Mouse (Mus musculus) ES-E14 (cell line): ENCODE measurements around the gene Vav3.

Experiments used
- CHD2 ChIP-seq: IDR thresholded peaks from 2 replicates; pipeline ENCODE4 v1.6.1; 2014; ENCODE audit warnings: mild to moderate bottlenecking, low read depth, low read length, inconsistent platforms
- HCFC1 ChIP-seq: IDR thresholded peaks from 2 replicates; pipeline ENCODE4 v1.6.1; 2012; ENCODE audit warnings: low read length, inconsistent platforms, borderline replicate concordance; ENCODE audit not compliant: insufficient read depth
- MAFK ChIP-seq: IDR thresholded peaks from 2 replicates; pipeline ENCODE4 v1.6.1; 2014; ENCODE audit warnings: mild to moderate bottlenecking, low read depth, low read length, inconsistent platforms; ENCODE audit not compliant: insufficient read depth
- ZC3H11A ChIP-seq: IDR thresholded peaks from 2 replicates; pipeline ENCODE4 v1.6.1; 2012; ENCODE audit warnings: low read depth, mild to moderate bottlenecking, inconsistent platforms, low read length, borderline replicate concordance
- ZNF384 ChIP-seq: IDR thresholded peaks from 2 replicates; pipeline ENCODE4 v1.6.1; 2012; ENCODE audit warnings: low read depth, low read length, inconsistent platforms

DNA sequence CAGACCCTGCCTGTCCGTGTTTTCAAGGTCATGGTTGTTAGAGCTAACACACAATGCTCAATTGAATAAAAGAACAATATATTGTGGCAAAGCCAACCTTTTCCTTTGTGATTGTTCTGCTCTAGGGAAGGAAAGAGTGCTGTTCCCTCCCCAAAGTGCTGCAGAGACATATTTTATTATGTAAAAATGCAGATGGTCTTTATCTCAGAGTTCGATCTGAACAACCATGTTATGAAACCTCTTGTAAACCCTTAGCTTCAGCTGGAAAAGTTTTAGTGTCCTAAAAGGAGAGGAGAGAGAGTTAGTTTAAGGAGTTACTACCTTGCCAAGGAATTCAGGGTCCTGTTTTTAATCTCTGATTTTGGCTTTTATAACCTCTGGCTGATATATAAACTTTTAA lies 27.0 kb upstream of the Vav3 start:
- TF ChIP-seq CHD2 (no peak), ZNF384 (no peak), ZC3H11A (no peak), MAFK (no peak), HCFC1 (no peak)
